Mouse (Mus musculus): ENCODE measurements around the gene Ldlrad3. TPM values are rescaled to one million over a fixed set of nuclear protein-coding genes. Genes with fewer than 3 reads are reported as not detected.
A peak's percentile ranks its signal among the peaks of the same experiment; 100 is the strongest.

Ldlrad3 gene
- polyA plus RNA-seq, 1 experiment from 2014 or later, result 68.2 TPM

DNA sequence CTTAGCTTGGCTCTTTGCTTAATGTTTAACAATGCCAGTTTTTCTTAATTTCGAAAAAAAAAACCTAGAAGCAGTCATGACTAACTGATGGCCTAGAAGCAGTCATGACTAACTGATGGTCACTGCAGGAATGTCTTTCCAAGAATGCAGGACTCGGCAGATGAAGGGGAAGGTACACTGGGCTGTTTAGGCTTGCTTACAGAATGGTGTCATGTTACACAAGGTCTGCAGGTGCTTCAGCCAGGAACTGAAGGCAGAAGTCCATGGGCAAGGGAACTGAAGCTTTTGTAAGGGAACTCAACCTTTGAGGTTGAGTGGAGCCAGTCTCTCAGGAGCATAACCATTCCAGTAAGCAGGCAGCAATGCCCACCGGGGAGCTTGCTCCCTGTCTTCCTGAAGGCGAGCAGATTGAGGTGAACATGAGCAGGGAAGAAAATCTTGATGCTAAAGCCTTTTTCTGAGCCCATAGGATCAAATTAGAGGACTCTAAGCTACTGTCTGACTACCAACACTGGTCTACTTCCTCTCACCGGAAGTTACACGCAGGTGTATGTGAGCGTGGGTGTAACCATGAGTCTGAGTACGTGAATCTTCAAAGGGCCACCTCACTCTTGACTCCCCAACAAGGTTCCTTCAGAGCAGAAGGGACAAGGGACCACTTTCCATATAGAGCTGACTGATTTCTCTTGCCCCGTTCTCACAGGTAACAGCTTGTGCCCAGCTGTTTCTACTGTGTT, 193.4 kb downstream of the Ldlrad3 start:
- Histone ChIP-seq H3K4me1 (replicated peaks) (peaks cover 23% of the 10 kb centered on the region), H3K4me2 (no peak overlapping the region), H3K36me3 (no peaks in the 10 kb centered on the region), H3K4me3 (replicated peaks) (no peak overlapping the region), H3K27me3 (no peaks in the 10 kb centered on the region), H3K27ac (no peak overlapping the region), H3K9me3 (no peaks in the 10 kb centered on the region), H3K9ac (replicated peaks) (no peak overlapping the region)
- no peak for ATAC-seq (ENCODE audit: insufficient number of reproducible peaks, insufficient read depth, low FRiP score, low TSS enrichment, low read depth)
- 74% methylated on average over 9 of the region's 9 CpGs for WGBS

- WGBS, result 83% methylated on average over 2 of the region's 2 CpGs
- H3K9ac ChIP-seq (replicated peaks), result no peak overlapping the region
- no peak for ATAC-seq (ENCODE audit: insufficient number of reproducible peaks, insufficient read depth, low FRiP score, low TSS enrichment, low read depth)
- no peak overlapping the region for H3K4me3 ChIP-seq (replicated peaks)
- no peak overlapping the region for H3K4me2 ChIP-seq
- H3K9me3 ChIP-seq, result no peaks in the 10 kb centered on the region
- H3K4me1 ChIP-seq (replicated peaks), result peaks cover 27% of the 10 kb centered on the region
- H3K27ac ChIP-seq, result no peak overlapping the region
- H3K27me3 ChIP-seq, result no peaks in the 10 kb centered on the region
- no peaks in the 10 kb centered on the region for H3K36me3 ChIP-seq
These were observed 194.5 kb downstream of the Ldlrad3 start for GRCm38 (mm10) chr2:101991726-101992125.

DNA sequence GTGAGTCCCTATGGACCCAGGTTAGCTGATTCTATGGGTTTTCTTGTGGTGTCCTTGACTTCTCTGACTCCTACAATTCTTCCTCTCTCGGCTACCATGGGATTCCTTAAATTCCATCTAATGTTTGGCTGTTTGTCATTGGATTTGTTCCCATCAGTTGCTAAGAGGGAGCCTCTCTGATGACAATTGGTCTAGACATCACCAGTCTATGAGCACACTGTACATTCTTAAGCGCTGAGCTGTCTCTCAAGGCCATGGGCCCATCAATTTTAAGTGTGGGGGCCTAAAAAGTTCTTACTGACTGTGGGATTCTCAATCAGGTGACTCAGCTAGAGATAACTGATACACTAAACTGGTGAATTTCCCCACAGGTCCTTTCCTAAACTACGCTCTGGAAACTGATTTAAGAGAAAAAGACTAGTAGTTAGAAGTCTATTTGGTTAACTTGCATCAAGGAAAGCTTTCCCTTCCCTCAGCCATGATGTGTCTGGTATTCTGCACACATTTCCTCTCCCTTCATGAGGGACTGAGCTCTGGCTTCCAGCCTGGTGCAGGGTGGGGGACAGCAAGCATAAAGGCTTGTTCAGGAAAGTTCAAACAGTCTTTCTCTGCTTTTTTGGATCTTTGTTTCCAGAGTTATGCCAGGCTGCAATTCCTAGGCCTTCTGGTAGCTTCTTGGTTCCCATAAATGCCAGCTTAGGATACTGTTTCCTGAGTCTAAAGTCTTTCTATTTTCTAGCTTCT, 199.7 kb downstream of the Ldlrad3 start:
- Histone ChIP-seq H3K4me3 (replicated peaks) (no peak overlapping the region), H3K4me2 (no peak overlapping the region), H3K36me3 (no peaks in the 10 kb centered on the region), H3K9me3 (no peaks in the 10 kb centered on the region), H3K27ac (no peak overlapping the region), H3K4me1 (replicated peaks) (peaks cover 47% of the 10 kb centered on the region), H3K27me3 (no peaks in the 10 kb centered on the region), H3K9ac (replicated peaks) (no peak overlapping the region)
- WGBS, result 84% methylated on average over 3 of the region's 3 CpGs
- no peak for ATAC-seq (ENCODE audit: insufficient number of reproducible peaks, insufficient read depth, low FRiP score, low TSS enrichment, low read depth)

GRCm38 (mm10) chr2:101983853-101984543, 202.2 kb downstream of the Ldlrad3 start:
- H3K27ac ChIP-seq, result peak overlapping the region; percentile 68
- peaks cover 58% of the 10 kb centered on the region for H3K4me1 ChIP-seq (replicated peaks)
- ATAC-seq (ENCODE audit: insufficient number of reproducible peaks, insufficient read depth, low FRiP score, low TSS enrichment, low read depth), result no peak

GRCm38 (mm10) chr2:101983082-101983852, 202.9 kb downstream of the Ldlrad3 start:
- Histone ChIP-seq H3K4me2 (no peak overlapping the region), H3K27ac (peak overlapping the region; percentile 66; the same call in 1 of the 2 replicates)
- ATAC-seq (ENCODE audit: insufficient number of reproducible peaks, insufficient read depth, low FRiP score, low TSS enrichment, low read depth), result peak; percentile 67; the same call in 1 of the 2 replicates

More at GRCm38 (mm10) chr2:101983853-101984543, 202.2 kb downstream of the Ldlrad3 start:
- no peak overlapping the region for H3K9ac ChIP-seq (replicated peaks)
- no peak overlapping the region for H3K4me3 ChIP-seq (replicated peaks)
- WGBS, result 87% methylated on average over 9 of the region's 9 CpGs
- H3K9me3 ChIP-seq, result no peaks in the 10 kb centered on the region
- no peaks in the 10 kb centered on the region for H3K36me3 ChIP-seq
- H3K4me2 ChIP-seq, result no peak overlapping the region
- H3K27me3 ChIP-seq, result no peaks in the 10 kb centered on the region

GRCm38 (mm10) chr2:101981964-101982498, 204.2 kb downstream of the Ldlrad3 start:
- Histone ChIP-seq H3K4me2 (no peak overlapping the region), H3K4me1 (replicated peaks) (peaks cover 64% of the 10 kb centered on the region), H3K27ac (no peak overlapping the region), H3K9me3 (no peaks in the 10 kb centered on the region), H3K9ac (replicated peaks) (no peak overlapping the region), H3K27me3 (no peaks in the 10 kb centered on the region), H3K4me3 (replicated peaks) (no peak overlapping the region), H3K36me3 (no peaks in the 10 kb centered on the region)
- 85% methylated on average over 6 of the region's 6 CpGs for WGBS
- no peak for ATAC-seq (ENCODE audit: insufficient number of reproducible peaks, insufficient read depth, low FRiP score, low TSS enrichment, low read depth)

More at GRCm38 (mm10) chr2:101983082-101983852, 202.9 kb downstream of the Ldlrad3 start:
- Histone ChIP-seq H3K36me3 (no peaks in the 10 kb centered on the region), H3K4me3 (replicated peaks) (no peak overlapping the region), H3K4me1 (replicated peaks) (peaks cover 64% of the 10 kb centered on the region), H3K9ac (replicated peaks) (no peak overlapping the region), H3K27me3 (no peaks in the 10 kb centered on the region), H3K9me3 (no peaks in the 10 kb centered on the region)
- WGBS, result 21% methylated on average over 15 of the region's 15 CpGs

GRCm38 (mm10) chr2:101981211-101981610, 205.0 kb downstream of the Ldlrad3 start:
- Histone ChIP-seq H3K9ac (replicated peaks) (no peak overlapping the region), H3K4me1 (replicated peaks) (peaks cover 58% of the 10 kb centered on the region), H3K9me3 (no peaks in the 10 kb centered on the region), H3K27me3 (no peaks in the 10 kb centered on the region), H3K27ac (no peak overlapping the region), H3K36me3 (peaks cover under 1% of the 10 kb centered on the region; the same call in 1 of the 2 replicates), H3K4me2 (no peak overlapping the region), H3K4me3 (replicated peaks) (no peak overlapping the region)
- 83% methylated on average over 2 of the region's 2 CpGs for WGBS
- ATAC-seq (ENCODE audit: insufficient number of reproducible peaks, insufficient read depth, low FRiP score, low TSS enrichment, low read depth), result no peak

GRCm38 (mm10) chr2:101980456-101980947, 205.7 kb downstream of the Ldlrad3 start:
- ATAC-seq (ENCODE audit: insufficient number of reproducible peaks, insufficient read depth, low FRiP score, low TSS enrichment, low read depth), result no peak
- Histone ChIP-seq H3K4me2 (no peak overlapping the region), H3K9ac (replicated peaks) (no peak overlapping the region), H3K27me3 (no peaks in the 10 kb centered on the region), H3K9me3 (no peaks in the 10 kb centered on the region), H3K27ac (no peak overlapping the region), H3K4me3 (replicated peaks) (no peak overlapping the region), H3K36me3 (peaks cover 8% of the 10 kb centered on the region; the same call in 1 of the 2 replicates), H3K4me1 (replicated peaks) (peaks cover 55% of the 10 kb centered on the region)
- WGBS, result 56% methylated on average over 8 of the region's 8 CpGs

- WGBS, result 23% methylated on average over 21 of the region's 21 CpGs
- peak overlapping the region; percentile 54 for H3K27ac ChIP-seq
- H3K4me2 ChIP-seq, result 0 out of 2 replicates have a peak overlapping the region, but pooled peaks have one; percentile 0
- H3K9me3 ChIP-seq, result no peaks in the 10 kb centered on the region
- peaks cover 47% of the 10 kb centered on the region for H3K4me1 ChIP-seq (replicated peaks)
- no peak overlapping the region for H3K4me3 ChIP-seq (replicated peaks)
- H3K36me3 ChIP-seq, result peaks cover 8% of the 10 kb centered on the region; the same call in 1 of the 2 replicates
- no peaks in the 10 kb centered on the region for H3K27me3 ChIP-seq
- ATAC-seq (ENCODE audit: insufficient number of reproducible peaks, insufficient read depth, low FRiP score, low TSS enrichment, low read depth), result 0 out of 2 replicates have a peak, but pooled peaks have one; percentile 50
- no peak overlapping the region for H3K9ac ChIP-seq (replicated peaks)
These were observed 207.4 kb downstream of the Ldlrad3 start for GRCm38 (mm10) chr2:101978534-101979525.

All from limb, embryonic 12.5 days (tissue).